Mouse (Mus musculus): ENCODE results near the gene Gpr183.

DNA sequence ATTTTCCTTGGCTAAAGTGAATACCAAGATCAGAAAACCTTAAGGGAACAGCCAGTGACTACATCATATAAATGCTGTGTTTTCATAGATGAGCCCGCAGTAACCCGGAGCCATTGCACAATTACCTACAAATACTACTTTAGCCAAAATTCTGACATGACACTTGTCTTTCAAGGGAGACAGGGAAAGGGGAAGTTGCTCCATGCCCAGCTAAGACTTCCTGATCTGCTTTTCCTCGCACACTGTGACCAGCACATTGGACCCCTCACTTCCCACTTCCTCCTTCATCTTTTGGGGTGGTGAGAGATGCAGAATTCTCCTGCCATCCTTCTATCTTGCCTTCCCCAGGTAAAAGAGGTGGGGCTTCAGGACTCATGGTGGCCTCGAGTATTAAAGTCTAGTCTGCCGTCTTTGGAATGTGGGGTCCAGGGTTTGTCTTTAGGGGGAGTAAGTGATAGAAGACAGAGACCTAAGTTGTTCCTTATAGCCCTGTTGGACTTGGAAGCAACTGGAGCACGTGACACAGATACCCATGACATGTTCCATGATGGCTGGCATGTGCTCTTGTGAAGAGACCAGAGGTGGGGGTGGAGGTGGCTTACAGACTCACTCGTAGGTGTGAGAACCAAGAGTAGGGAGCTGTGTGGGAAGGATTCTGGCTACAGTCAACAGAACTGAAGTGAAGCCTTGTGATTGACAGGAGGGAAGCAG is 30.0 kb upstream of the Gpr183 start:
- TF ChIP-seq MAFK (IDR thresholded peaks at IDR 0.05; ENCODE audit: borderline replicate concordance, low read depth, low read length): no peak
- TF ChIP-seq MAX (IDR thresholded peaks at IDR 0.05; ENCODE audit: low read length): no peak
- no peak for TF ChIP-seq E2F4 (IDR thresholded peaks at IDR 0.05; ENCODE audit: borderline replicate concordance, low read depth, low read length)
- no peak for TF ChIP-seq TAL1 (IDR thresholded peaks at IDR 0.05; ENCODE audit: low read length)
- no peak for TF ChIP-seq POLR2A (IDR thresholded peaks at IDR 0.05; ENCODE audit: control insufficient read depth in 1 of 2, insufficient read depth in 1 of 2, low read depth in 1 of 2, low read length in 2 of 2, poor library complexity in 1 of 2)

All from MEL (cell line).